8 mouse cellular contexts compared by ENCODE assay signal in the genomic region with DNA sequence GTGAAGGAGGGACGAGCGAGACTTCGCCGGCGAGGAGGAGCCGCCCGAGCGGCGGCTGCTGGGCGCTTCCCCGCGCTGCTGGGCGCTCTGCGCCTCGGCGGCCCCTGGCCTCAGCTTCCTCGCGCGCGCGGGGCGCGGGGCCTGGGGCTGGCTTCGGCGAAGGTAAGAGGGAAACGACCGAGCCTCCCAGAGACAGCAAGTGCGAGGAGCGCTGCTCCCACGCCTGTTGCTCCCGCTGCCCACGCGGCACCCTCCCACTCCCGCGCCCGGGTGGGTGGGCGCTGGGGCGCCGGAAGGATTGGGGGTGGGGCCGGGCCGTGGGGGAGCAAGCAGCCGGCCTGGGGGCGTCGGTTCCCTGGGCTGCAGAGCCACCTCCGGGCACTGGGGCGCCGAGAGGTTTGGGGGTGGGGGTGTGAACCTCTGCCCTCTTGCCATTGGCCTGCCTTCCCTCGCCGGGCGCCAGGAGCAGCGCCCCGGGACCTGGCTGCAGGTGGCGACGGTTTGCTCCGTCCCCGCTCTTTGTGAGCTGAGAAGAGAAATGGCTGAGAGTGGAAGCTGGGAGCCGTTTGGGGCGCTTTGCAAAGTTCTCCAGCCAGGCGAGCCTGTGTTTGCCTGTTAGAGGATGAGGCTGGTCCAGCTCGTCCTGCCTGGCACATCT. TPM values are rescaled to one million over a fixed set of nuclear protein-coding genes. Genes with fewer than 3 reads are reported as not detected.
DNase-seq lines count a peak whose midpoint lies in the region; ATAC-seq lines count a peak whose summit lies in the region.

No protein-coding gene starts in this region.

- DNase-seq in thymus, postnatal 25 days = peak; percentile 2
- DNase-seq in thymus, adult 18-20 months = no peak
- DNase-seq in embryo, embryonic 11 days = peak; percentile 62
- peak; percentile 47 for DNase-seq in kidney, postnatal 14 days
- peak; percentile 10 for DNase-seq in lung, postnatal 10 days
- DNase-seq in right cerebral cortex, postnatal 14 days = peak; percentile 43

- peak; percentile 7; the same call in 1 of the 2 replicates for ATAC-seq in heart, embryonic 14.5 days (ENCODE audit: insufficient number of reproducible peaks, insufficient read depth, low FRiP score, low read depth)
- no peak for ATAC-seq in inflammation-experienced regulatory T-cells, adult 6 months

- peaks cover 40% of the 10 kb centered on the region for H3K27me3 ChIP-seq in heart, embryonic 14.5 days (ENCODE audit: control insufficient read depth, insufficient read depth, low read length)

- H3K4me1 ChIP-seq in heart, embryonic 14.5 days (ENCODE audit: control insufficient read depth in 2 of 2, insufficient read depth in 2 of 2, low read length in 2 of 2) = peaks cover 4 to 14% of the 10 kb centered on the region in 2 experiments; a peak in 3 of 4 replicates

- H3K9me3 ChIP-seq in heart, embryonic 14.5 days (ENCODE audit: control insufficient read depth, low read length) = no peaks in the 10 kb centered on the region

- H3K27ac ChIP-seq in heart, embryonic 14.5 days (replicated peaks in 1 of 2; ENCODE audit: control insufficient read depth in 1 of 2, insufficient read depth in 1 of 2, low read depth in 2 of 2, low read length in 2 of 2) = no peak overlapping the region

- H3K36me3 ChIP-seq in heart, embryonic 14.5 days (ENCODE audit: control insufficient read depth, insufficient read depth, low read length) = no peaks in the 10 kb centered on the region

- H3K9ac ChIP-seq in heart, embryonic 14.5 days (ENCODE audit: low read length) = peak overlapping the region; percentile 73

- under 1% methylated on average over 45 of the region's 60 CpGs for WGBS in heart, embryonic 14.5 days

- peak overlapping the region; percentile 55 to 70 for H3K4me3 ChIP-seq in heart, embryonic 14.5 days (ENCODE audit: control insufficient read depth in 1 of 2, insufficient read depth in 1 of 2, low read depth in 1 of 2, low read length in 2 of 2)

- peak overlapping the region; percentile 100 for H3K4me2 ChIP-seq in heart, embryonic 14.5 days (ENCODE audit: low read length)

RNA-seq across cellular contexts. Expression of gene Kcnd3, which starts 0.6 kb away (rescaled TPM):
- polyA plus RNA-seq in heart, embryonic 14.5 days (2014; fragmentation: Nextera tagmentation; extraction: Ambion mirVana) = 0.49 and 0.91 TPM in 2 replicates
- not detected for polyA plus RNA-seq in inflammation-experienced regulatory T-cells, adult 6 months (2017; shearing (Covaris generic))

Comparison
In these comparisons a context has a peak if more than half of its experiments do, and no peak if none do; other contexts are left out.
1. DNase-seq: peak in thymus, postnatal 25 days (single experiment), embryo, embryonic 11 days (single experiment), kidney, postnatal 14 days (single experiment), lung, postnatal 10 days (single experiment) and right cerebral cortex, postnatal 14 days (single experiment); none in thymus, adult 18-20 months (0 of 2).